ENCODE assay signal across 22 mouse cellular contexts in the genomic region with DNA sequence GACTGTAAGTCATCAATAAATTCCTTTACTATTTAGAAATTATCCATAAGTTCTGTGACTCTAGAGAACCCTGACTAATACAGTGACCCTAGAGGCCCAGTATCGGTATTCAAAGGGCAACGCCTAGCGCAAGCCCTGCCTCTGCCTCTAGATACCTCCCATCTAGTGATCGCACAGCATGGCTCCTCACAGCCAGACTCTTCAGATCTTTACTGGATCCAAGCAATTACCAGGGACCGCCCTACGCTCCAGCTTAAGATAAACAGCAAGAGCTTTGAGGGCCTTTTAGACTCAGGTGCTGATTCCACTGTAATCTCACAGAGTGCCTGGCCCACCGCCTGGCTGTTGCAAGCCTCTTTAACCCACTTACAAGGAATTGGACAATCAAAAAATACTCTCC.
DNase-seq lines count a peak whose midpoint lies in the region; ATAC-seq and TF ChIP-seq lines count a peak whose summit lies in the region.
"Had no signal": no experiment of that assay in that cellular context is flagged by ENCODE, and none has a peak within 500 bp of the region (broad histone marks: within the 10 kb centered on the region; RNA-seq: fewer than 3 reads in every experiment).

No protein-coding gene starts in this region.

- no peaks in the 10 kb centered on the region for H3K36me3 ChIP-seq in ES-E14 (ENCODE audit: control insufficient read depth, insufficient read depth, low read length, poor library complexity, severe bottlenecking)
- no peaks in the 10 kb centered on the region for H3K36me3 ChIP-seq in hindbrain, embryonic 14.5 days (replicated peaks; ENCODE audit: control insufficient read depth, insufficient read depth)
- H3K36me3 ChIP-seq: embryonic facial prominence, embryonic 10.5 days; embryonic facial prominence, embryonic 12.5 days; forebrain, embryonic 15.5 days had no signal

- no peak for ATAC-seq in hindbrain, embryonic 14.5 days (ENCODE audit: low FRiP score)
- ATAC-seq: activated CD4-positive, CD25-positive, alpha-beta regulatory T cell, adult 4 months; forebrain, embryonic 13.5 days; forebrain, embryonic 15.5 days; forebrain, postnatal 0 days had no signal

- H3K4me3 ChIP-seq in ES-E14 (ENCODE audit: insufficient read depth in 1 of 2, low read depth in 1 of 2, low read length in 2 of 2, poor library complexity in 1 of 2, severe bottlenecking in 1 of 2) = no peak overlapping the region
- H3K4me3 ChIP-seq in hindbrain, embryonic 14.5 days (replicated peaks; ENCODE audit: low read length) = no peak overlapping the region
- H3K4me3 ChIP-seq: embryonic facial prominence, embryonic 10.5 days; embryonic facial prominence, embryonic 12.5 days; forebrain, embryonic 13.5 days; forebrain, embryonic 15.5 days had no signal

- H3K4me2 ChIP-seq in hindbrain, embryonic 14.5 days (replicated peaks) = no peak overlapping the region
- H3K4me2 ChIP-seq: embryonic facial prominence, embryonic 12.5 days; forebrain, embryonic 13.5 days; forebrain, embryonic 15.5 days had no signal

- no peaks in the 10 kb centered on the region for H3K27me3 ChIP-seq in hindbrain, embryonic 14.5 days (ENCODE audit: control insufficient read depth, insufficient read depth, low read length)
- H3K27me3 ChIP-seq: embryonic facial prominence, embryonic 12.5 days; forebrain, embryonic 13.5 days; forebrain, embryonic 15.5 days had no signal

- no peak overlapping the region for H3K9ac ChIP-seq in ES-E14 (ENCODE audit: insufficient read depth, low read depth, low read length, poor library complexity, severe bottlenecking)
- H3K9ac ChIP-seq in hindbrain, embryonic 14.5 days = no peak overlapping the region
- H3K9ac ChIP-seq: embryonic facial prominence, embryonic 12.5 days; forebrain, embryonic 13.5 days; forebrain, embryonic 15.5 days; forebrain, postnatal 0 days had no signal

- in situ Hi-C loops in ES-E14 (cut with MboI; ENCODE audit: low sequenced_read_pairs in 2 of 2, unreplicated experiment in 2 of 2) = no loop called here

- H3K9me3 ChIP-seq in ES-E14 (ENCODE audit: control insufficient read depth, insufficient read depth, low read depth, low read length) = no peaks in the 10 kb centered on the region
- H3K9me3 ChIP-seq in hindbrain, embryonic 14.5 days (ENCODE audit: control insufficient read depth, low read length) = peaks cover 14% of the 10 kb centered on the region

- H3K4me1 ChIP-seq in ES-E14 (ENCODE audit: control insufficient read depth in 2 of 2, insufficient read depth in 2 of 2, low read length in 2 of 2, poor library complexity in 1 of 2) = no peaks in the 10 kb centered on the region
- no peaks in the 10 kb centered on the region for H3K4me1 ChIP-seq in hindbrain, embryonic 14.5 days (replicated peaks; ENCODE audit: control insufficient read depth, insufficient read depth, low read length)
- H3K4me1 ChIP-seq: embryonic facial prominence, embryonic 10.5 days; embryonic facial prominence, embryonic 12.5 days; forebrain, embryonic 13.5 days; forebrain, embryonic 15.5 days had no signal

- DNase-seq in ES-CJ7 (ENCODE audit: low read depth, low spot score) (peak; percentile 31), ES-E14 (ENCODE audit: low read depth, low spot score) (peak; percentile 26), WW6 (ENCODE audit: low read depth, low spot score) (peak; percentile 28)
- no peak for DNase-seq in c-Kit-positive CD71-positive TER-119-positive erythroid progenitor cells, embryonic 14.5 days (ENCODE audit: low spot score)
- DNase-seq in hindbrain, embryonic 14.5 days (ENCODE audit: low spot score) = no peak
- no peak for DNase-seq in thymus, postnatal 0 days (ENCODE audit: low spot score)
- DNase-seq: adrenal gland, adult 8-10 months; adrenal gland, postnatal 14 days; adrenal gland, postnatal 36 days; cerebellum, adult 11 months; cerebellum, adult 18-20 months; cerebellum, adult 8-10 months; cerebellum, adult 9-11 months; cerebellum, postnatal 14 days; cerebellum, postnatal 36 days; embryo, embryonic 11 days; forebrain, postnatal 0 days had no signal

- no peak overlapping the region for H3K27ac ChIP-seq in ES-E14 (ENCODE audit: insufficient read depth, low read depth, low read length, poor library complexity, severe bottlenecking)
- H3K27ac ChIP-seq in hindbrain, embryonic 14.5 days = no peak overlapping the region
- H3K27ac ChIP-seq: embryonic facial prominence, embryonic 10.5 days; embryonic facial prominence, embryonic 12.5 days; forebrain, embryonic 13.5 days; forebrain, embryonic 15.5 days had no signal

- WGBS in hindbrain, embryonic 14.5 days = 58% methylated on average over 7 of the region's 7 CpGs

TF ChIP-seq in ES-E14, 5 proteins besides CTCF, POLR2A, EP300 and RAD21:
- TF ChIP-seq ZNF384 (IDR thresholded peaks at IDR 0.05; ENCODE audit: low read depth, low read length) (no peak), CHD2 (IDR thresholded peaks at IDR 0.05; ENCODE audit: low read depth, low read length) (no peak), MAFK (IDR thresholded peaks at IDR 0.05; ENCODE audit: insufficient read depth, low read depth, low read length) (no peak), HCFC1 (IDR thresholded peaks at IDR 0.05; ENCODE audit: borderline replicate concordance, insufficient read depth, low read length) (no peak), ZC3H11A (IDR thresholded peaks at IDR 0.05; ENCODE audit: borderline replicate concordance, low read depth, low read length) (no peak)

Comparison
In these comparisons a context has a peak if more than half of its experiments do, and no peak if none do; other contexts are left out.
1. DNase-seq: peak in ES-CJ7 (single experiment), ES-E14 (single experiment) and WW6 (single experiment); none in c-Kit-positive CD71-positive TER-119-positive erythroid progenitor cells, embryonic 14.5 days (single experiment), hindbrain, embryonic 14.5 days (single experiment) and thymus, postnatal 0 days (single experiment).